Mouse (Mus musculus) hindbrain, embryonic 10.5 days (tissue): ENCODE measurements around the gene Cers1. TPM values are rescaled to one million over a fixed set of nuclear protein-coding genes. Genes with fewer than 3 reads are reported as not detected.

Source experiments
- DNase-seq: peaks from one replicate; pipeline ENCODE4 v3.0.0-alpha.2; 2017; ENCODE audit warnings: low spot score
- H3K27ac ChIP-seq: fragments of 300-500 bp; sonication (generic); 2 replicates; pipeline ENCODE4 v1.5.1; 2016; ENCODE audit warnings: mild to moderate bottlenecking, moderate library complexity
- H3K27me3 ChIP-seq: fragments of 300-500 bp; sonication (generic); 2 replicates; pipeline ENCODE4 v1.6.1; 2016; ENCODE audit warnings: mild to moderate bottlenecking; ENCODE audit not compliant: poor library complexity, insufficient read depth, severe bottlenecking
- H3K36me3 ChIP-seq: fragments of 300-500 bp; sonication (generic); 2 replicates; pipeline ENCODE4 v1.6.1; 2016; ENCODE audit warnings: mild to moderate bottlenecking, moderate library complexity
- H3K4me1 ChIP-seq: fragments of 300-500 bp; sonication (generic); replicated peaks from 2 replicates; pipeline ENCODE4 v1.6.1; 2016; ENCODE audit warnings: mild to moderate bottlenecking
- H3K4me3 ChIP-seq: fragments of 300-500 bp; sonication (generic); 2 replicates; pipeline ENCODE4 v1.5.1; 2016; ENCODE audit warnings: mild to moderate bottlenecking, moderate library complexity
- H3K9me3 ChIP-seq: fragments of 300-500 bp; sonication (generic); 2 replicates; pipeline ENCODE4 v1.6.1; 2016; ENCODE audit warnings: mild to moderate bottlenecking, moderate library complexity
- WGBS: fragments of 180-500 bp; shearing (Covaris S2); methylation state at CpG from one replicate; pipeline ENCODE4 v1.1.7; 2016; 5-methylcytosine and 5-hydroxymethylcytosine counted together
- polyA plus RNA-seq: library from polyadenylated mRNA; unstranded; fragments of >200 nt; fragmentation: Nextera tagmentation; extraction: Ambion mirVana; gene quantifications from 2 replicates; pipeline ENCODE4 v1.2.1, GENCODE M21; 2016

The Cers1 gene
- polyA plus RNA-seq, 1 experiment from 2014 or later, result 7.3 TPM

DNA sequence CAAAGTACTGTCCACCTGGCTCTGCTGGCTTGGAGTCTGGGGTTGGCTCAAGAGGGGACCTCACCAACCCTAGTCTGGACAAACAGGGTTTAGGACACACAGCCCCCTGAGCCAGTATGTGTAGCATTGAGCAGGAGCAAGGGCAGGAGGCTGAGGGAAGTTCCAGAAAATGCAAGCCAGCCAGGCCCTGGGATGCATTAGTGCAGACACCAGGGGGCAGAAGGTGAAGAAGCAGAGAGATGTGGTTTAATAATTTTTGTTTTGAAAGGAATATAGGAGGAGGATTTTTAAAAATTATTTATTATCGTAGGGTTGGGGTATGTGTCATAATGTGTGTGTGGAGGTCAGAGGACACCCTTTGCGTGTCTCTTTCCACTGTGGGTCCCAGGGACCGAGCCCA is 8.1 kb downstream of the Cers1 start:
- DNase-seq, result no peak
- peaks cover 19% of the 10 kb centered on the region; the same call in 1 of the 2 replicates for H3K27me3 ChIP-seq
- WGBS, result 92% methylated on average over 3 of the region's 3 CpGs
- 0 out of 2 replicates have a peak, but pooled peaks cover 3% of the 10 kb centered on the region for H3K9me3 ChIP-seq
- H3K4me1 ChIP-seq, result 0 out of 2 replicates have a peak, but pooled peaks cover 11% of the 10 kb centered on the region
- no peak overlapping the region for H3K27ac ChIP-seq
- H3K4me3 ChIP-seq, result no peak overlapping the region
- H3K36me3 ChIP-seq, result peaks cover 9% of the 10 kb centered on the region; the same call in 1 of the 2 replicates

DNA sequence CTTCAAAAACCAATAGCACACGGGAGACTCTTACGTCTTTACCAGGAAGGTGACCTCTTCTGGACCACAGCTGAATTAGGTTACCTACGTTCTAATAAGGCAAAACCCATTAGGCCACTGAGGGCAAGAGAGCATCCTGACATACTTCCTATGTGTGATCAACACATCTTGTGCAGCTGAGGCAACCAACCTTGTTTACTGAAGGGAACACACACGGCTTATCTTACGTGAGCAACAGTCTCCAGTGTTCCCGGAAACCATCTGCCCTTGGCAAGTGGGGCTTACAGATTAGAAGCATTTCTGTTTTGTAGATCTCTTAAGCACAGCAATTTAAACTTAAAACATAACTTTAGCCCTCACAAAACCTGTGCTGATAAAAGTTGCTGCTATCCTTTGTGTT is 11.9 kb downstream of the Cers1 start:
- no peak overlapping the region for H3K4me3 ChIP-seq
- H3K27ac ChIP-seq, result no peak overlapping the region
- H3K9me3 ChIP-seq, result 0 out of 2 replicates have a peak, but pooled peaks cover 3% of the 10 kb centered on the region
- WGBS, result 93% methylated on average over 6 of the region's 6 CpGs
- H3K4me1 ChIP-seq, result peaks cover 40% of the 10 kb centered on the region
- peaks cover 27% of the 10 kb centered on the region for H3K36me3 ChIP-seq
- peaks cover 39% of the 10 kb centered on the region for H3K27me3 ChIP-seq
- DNase-seq, result no peak

DNA sequence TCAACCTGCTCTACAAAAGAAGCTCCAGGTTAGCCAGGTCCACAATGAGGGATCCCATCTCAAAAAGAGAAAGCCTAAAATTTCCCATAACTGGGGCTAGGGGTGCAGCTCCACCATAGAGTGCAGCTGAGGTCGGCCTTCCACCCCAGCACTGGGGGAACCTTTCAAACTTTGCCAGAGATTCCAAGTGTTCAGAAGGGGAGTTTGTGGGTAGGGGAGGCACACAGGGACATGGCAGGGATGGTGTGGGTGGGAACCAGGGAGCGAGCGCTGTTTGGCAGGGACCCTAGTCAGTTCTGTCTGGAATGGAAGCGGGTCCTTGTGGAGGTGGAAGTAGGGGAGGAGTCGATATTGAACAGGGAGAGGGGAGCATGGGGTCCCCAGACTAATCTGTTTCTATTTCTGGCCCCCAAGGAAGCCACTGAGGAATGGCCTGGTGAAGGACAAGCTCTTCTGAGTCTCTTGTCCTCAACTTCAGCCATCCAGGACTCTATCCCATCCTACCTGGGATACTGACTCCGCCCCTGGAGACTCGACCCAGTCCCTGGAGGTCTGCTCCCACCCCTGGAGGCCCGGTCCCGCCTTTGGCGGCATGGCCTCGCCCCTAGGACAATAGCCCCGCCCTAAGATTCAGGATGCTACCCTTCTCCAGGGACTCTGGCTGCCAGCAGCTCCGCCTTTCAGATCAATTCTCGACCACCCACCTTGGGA is 13.7 kb downstream of the Cers1 start, which contains the start of gene Gdf1:
Gene Gdf1, plus strand, starts transcription at position 694 of the 711 bp plus-strand sequence.
- peaks cover 39% of the 10 kb centered on the region for H3K27me3 ChIP-seq
- H3K9me3 ChIP-seq, result 0 out of 2 replicates have a peak, but pooled peaks cover 3% of the 10 kb centered on the region
- peak within 1 kb of the TSS; percentile 40 for H3K4me3 ChIP-seq
- peak within 1 kb of the TSS; percentile 83 for H3K27ac ChIP-seq
- 19% methylated on average over 14 of the region's 14 CpGs for WGBS
- H3K4me1 ChIP-seq, result peaks cover 40% of the 10 kb centered on the region
- H3K36me3 ChIP-seq, result peaks cover 44% of the 10 kb centered on the region
- no peak for DNase-seq

DNA sequence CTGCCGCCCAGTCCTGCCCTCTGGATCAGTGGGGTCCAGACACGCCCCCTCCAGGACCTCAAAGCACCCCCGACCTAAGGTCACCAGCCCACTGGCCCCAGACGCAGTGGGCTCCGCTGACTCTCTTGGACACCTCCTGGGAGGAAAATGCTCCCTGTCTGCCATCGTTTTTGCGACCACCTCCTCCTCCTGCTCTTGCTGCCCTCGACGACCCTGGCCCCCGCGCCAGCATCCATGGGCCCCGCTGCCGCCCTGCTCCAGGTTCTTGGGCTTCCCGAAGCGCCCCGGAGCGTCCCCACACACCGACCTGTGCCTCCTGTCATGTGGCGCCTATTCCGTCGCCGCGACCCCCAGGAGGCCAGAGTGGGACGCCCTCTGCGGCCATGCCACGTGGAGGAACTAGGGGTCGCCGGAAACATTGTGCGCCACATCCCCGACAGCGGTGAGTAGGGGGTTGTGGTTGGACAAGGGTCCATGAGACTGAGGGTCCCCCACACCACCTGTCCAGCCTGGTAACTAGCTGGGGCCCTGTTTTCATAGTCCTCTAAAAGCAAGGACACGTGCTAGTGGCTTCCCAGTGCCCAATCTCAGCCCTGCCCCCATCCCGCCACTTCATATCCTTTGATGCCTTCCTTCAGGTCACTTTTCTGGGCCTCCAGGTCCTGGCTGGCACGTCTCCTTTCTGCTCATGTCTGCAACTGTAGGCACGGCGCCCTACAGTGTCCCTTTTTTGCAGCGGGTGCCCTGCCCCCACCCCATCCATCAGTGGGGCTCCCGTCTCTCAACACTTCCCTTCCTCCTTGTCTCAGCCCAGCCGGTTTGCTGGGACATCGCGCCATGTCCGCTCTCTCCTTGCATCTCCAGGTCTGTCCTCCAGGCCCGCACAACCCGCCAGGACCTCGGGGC is 14.5 kb downstream of the Cers1 start:
- 0 out of 2 replicates have a peak, but pooled peaks cover 3% of the 10 kb centered on the region for H3K9me3 ChIP-seq
- 3% methylated on average over 45 of the region's 45 CpGs for WGBS
- peak overlapping the region; percentile 40 for H3K4me3 ChIP-seq
- peaks cover 40% of the 10 kb centered on the region for H3K4me1 ChIP-seq
- H3K36me3 ChIP-seq, result peaks cover 52% of the 10 kb centered on the region
- peak overlapping the region; percentile 83 for H3K27ac ChIP-seq
- H3K27me3 ChIP-seq, result peaks cover 39% of the 10 kb centered on the region
- peak; percentile 53 for DNase-seq

DNA sequence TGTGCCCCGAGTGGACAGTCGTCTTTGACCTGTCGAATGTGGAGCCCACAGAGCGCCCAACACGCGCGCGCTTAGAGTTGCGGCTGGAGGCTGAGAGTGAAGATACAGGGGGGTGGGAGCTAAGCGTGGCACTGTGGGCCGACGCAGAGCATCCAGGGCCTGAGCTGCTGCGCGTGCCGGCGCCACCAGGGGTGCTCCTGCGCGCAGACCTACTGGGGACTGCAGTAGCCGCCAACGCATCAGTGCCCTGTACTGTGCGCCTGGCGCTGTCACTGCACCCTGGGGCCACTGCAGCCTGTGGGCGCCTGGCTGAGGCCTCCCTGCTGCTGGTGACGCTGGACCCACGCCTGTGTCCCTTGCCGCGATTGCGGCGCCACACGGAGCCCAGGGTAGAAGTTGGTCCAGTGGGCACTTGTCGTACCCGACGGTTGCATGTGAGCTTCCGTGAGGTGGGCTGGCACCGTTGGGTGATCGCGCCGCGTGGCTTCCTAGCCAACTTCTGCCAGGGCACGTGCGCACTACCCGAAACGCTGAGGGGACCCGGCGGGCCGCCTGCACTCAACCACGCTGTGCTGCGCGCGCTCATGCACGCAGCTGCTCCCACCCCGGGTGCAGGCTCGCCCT is 15.3 kb downstream of the Cers1 start:
- 27% methylated on average over 53 of the region's 53 CpGs for WGBS
- H3K27me3 ChIP-seq, result peaks cover 39% of the 10 kb centered on the region
- peak overlapping the region; percentile 83 for H3K27ac ChIP-seq
- peak overlapping the region; percentile 40 for H3K4me3 ChIP-seq
- peak; percentile 80 for DNase-seq
- H3K9me3 ChIP-seq, result 0 out of 2 replicates have a peak, but pooled peaks cover 3% of the 10 kb centered on the region
- H3K4me1 ChIP-seq, result peaks cover 40% of the 10 kb centered on the region
- H3K36me3 ChIP-seq, result peaks cover 60% of the 10 kb centered on the region

DNA sequence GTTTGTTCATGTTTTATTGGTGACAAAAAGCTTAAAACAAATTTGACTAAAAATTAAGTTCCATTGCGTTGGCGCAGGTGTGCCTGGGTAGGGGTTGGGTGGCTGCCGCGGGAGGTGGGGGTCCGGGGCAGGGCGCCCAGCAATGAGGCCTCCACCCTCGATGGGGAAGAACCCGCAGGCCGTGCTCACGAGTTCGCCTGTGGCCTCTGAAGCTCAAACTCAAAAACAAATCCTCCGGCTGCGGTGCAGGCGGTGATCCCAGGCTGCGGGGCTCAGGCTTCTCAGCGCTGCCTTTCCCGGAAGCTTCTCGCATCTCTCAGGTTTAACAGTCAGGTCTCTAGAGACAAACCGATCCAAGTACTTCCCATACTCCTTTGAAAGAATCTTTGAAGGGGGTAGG is 16.0 kb downstream of the Cers1 start:
- H3K4me1 ChIP-seq, result peaks cover 40% of the 10 kb centered on the region
- WGBS, result 65% methylated on average over 19 of the region's 19 CpGs
- DNase-seq, result no peak
- H3K27me3 ChIP-seq, result peaks cover 39% of the 10 kb centered on the region
- H3K36me3 ChIP-seq, result peaks cover 67% of the 10 kb centered on the region
- peak overlapping the region; percentile 54; the same call in 1 of the 2 replicates for H3K27ac ChIP-seq
- 0 out of 2 replicates have a peak, but pooled peaks cover 3% of the 10 kb centered on the region for H3K9me3 ChIP-seq
- H3K4me3 ChIP-seq, result peak overlapping the region; percentile 40; the same call in 1 of the 2 replicates

DNA sequence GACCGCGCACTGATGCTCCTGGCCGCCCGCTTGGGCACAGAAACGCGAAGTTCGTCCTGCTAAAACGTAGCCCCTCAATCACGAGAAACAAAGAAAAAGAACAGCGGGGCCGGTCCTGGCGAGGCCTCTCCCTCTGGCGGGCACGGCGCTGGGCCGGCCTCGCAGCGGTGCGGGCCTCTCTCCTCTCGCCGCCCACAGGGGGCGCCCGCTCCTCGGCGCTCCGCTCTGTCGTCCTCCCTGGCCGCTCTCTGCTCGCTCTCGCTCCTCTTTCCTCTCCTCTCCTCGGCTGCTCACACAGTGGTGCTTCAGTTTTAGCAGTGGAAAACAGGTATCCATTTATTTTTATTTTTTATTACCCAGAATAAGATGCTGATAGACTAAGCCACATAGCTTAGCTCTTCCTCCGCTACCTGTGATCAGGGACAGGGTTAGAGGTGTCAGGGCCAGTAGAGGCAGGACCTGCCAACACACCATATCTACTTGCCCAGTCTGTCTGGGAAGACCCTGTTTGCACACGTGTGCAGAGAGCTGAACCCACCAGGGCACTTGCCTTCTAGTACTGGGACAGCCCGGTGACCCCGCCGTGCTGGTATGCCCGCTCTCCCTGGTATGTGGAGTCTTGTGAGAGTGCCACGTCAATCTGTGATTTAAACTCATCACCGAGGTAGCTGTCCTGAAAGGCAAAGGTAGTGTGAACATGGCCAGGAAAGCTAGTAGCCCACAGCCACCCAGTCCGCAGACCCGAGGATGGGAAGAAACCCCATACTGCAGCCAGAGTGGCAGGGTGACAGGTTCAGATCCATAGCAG is 16.7 kb downstream of the Cers1 start:
- peak overlapping the region; percentile 22; the same call in 1 of the 2 replicates for H3K4me3 ChIP-seq
- peaks cover 72% of the 10 kb centered on the region for H3K36me3 ChIP-seq
- 0 out of 2 replicates have a peak, but pooled peaks cover 3% of the 10 kb centered on the region for H3K9me3 ChIP-seq
- peaks cover 40% of the 10 kb centered on the region for H3K4me1 ChIP-seq
- H3K27me3 ChIP-seq, result peaks cover 39% of the 10 kb centered on the region
- peak overlapping the region; percentile 67 for H3K27ac ChIP-seq
- 23% methylated on average over 41 of the region's 41 CpGs for WGBS
- DNase-seq, result peak; percentile 80

DNA sequence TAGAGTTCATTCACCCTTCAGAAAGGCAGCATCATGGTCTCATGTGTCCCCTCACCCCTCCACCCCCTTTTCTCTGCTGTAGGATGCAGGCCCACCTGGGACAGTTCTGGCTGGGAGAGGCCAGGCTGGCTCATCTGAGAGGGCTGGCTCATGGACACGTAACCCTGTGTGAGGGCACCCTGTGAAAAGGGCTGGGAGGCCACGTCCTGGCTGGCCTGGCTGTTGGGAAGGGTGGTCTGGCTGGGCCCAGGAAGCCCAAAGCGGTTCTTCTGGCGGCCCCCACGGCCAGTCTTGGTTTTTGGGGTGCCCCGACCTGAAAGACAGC is 17.3 kb downstream of the Cers1 start:
- H3K27me3 ChIP-seq, result peaks cover 37% of the 10 kb centered on the region
- H3K4me3 ChIP-seq, result no peak overlapping the region
- no peak for DNase-seq
- no peak overlapping the region for H3K27ac ChIP-seq
- peaks cover 40% of the 10 kb centered on the region for H3K4me1 ChIP-seq
- H3K36me3 ChIP-seq, result peaks cover 73% of the 10 kb centered on the region
- H3K9me3 ChIP-seq, result no peaks in the 10 kb centered on the region
- WGBS, result 94% methylated on average over 6 of the region's 6 CpGs

DNA sequence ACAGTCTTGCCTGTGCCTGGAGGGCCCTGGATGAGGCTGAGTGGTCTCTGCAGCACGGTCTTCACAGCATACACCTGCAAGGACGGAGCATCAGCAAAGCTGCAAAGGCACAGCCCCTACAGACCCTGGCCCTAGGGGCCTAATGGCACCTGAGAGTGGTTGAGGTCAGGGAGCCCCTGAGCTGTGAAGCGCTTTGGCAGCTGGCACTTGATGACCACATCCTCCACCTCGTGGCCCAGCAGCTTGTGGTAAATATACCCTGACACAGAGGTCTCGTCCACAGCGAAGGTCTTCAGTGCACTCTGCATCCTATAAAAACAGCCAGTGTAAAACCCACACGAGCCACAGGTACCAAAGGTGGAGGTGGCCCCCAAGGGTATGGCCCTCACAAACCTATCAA is 23.4 kb downstream of the Cers1 start:
- Histone ChIP-seq H3K4me1 (0 out of 2 replicates have a peak, but pooled peaks cover 2% of the 10 kb centered on the region), H3K27ac (no peak overlapping the region), H3K9me3 (no peaks in the 10 kb centered on the region), H3K36me3 (peaks cover 100% of the 10 kb centered on the region), H3K4me3 (no peak overlapping the region), H3K27me3 (no peaks in the 10 kb centered on the region)
- DNase-seq, result no peak
- WGBS, result 94% methylated on average over 7 of the region's 7 CpGs

DNA sequence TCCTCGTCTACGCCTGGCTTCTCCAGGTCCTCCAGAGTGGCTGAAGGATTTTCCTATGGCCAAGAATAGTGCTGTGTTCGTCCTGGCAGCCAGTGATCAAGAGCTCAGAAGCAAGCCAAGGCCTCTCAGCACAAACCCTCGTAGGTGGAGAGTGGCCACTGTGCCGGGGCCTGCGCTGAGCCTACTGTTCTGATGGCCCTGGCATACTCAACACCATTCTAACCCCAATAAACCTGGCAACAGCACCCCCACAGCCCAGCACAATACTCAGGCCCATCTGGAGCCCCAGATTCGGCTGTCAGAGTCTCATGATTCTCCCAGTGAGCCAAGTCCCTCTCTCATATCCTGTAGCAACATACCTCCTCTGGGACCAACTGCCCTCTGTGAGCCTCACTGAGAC is 25.1 kb downstream of the Cers1 start:
- Histone ChIP-seq H3K27ac (no peak overlapping the region), H3K36me3 (peaks cover 94% of the 10 kb centered on the region), H3K27me3 (no peaks in the 10 kb centered on the region), H3K9me3 (no peaks in the 10 kb centered on the region), H3K4me1 (0 out of 2 replicates have a peak, but pooled peaks cover 5% of the 10 kb centered on the region), H3K4me3 (no peak overlapping the region)
- no peak for DNase-seq
- WGBS, result 92% methylated on average over 7 of the region's 7 CpGs

DNA sequence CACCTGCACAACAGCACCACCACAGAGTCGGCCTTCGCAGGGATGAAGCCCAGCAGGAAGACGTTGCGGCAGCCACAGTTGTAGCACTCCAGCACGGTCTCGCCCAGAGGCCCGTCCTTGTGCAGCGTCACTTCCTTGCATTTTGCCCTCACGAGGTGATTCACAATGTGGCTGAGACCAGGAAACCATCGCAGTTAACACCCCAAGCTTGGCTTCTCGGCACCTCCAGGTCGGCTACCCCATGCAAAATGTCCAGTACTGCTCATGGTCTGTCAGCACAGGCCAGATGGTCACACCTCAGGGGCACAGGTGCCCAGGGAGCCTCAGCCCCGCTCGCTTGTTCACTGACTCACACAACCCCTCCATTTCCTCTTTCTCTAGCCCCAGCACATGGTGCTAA is 26.4 kb downstream of the Cers1 start:
- WGBS, result 95% methylated on average over 14 of the region's 14 CpGs
- Histone ChIP-seq H3K4me3 (no peak overlapping the region), H3K36me3 (peaks cover 92% of the 10 kb centered on the region), H3K4me1 (0 out of 2 replicates have a peak, but pooled peaks cover 5% of the 10 kb centered on the region), H3K27me3 (no peaks in the 10 kb centered on the region), H3K9me3 (no peaks in the 10 kb centered on the region), H3K27ac (no peak overlapping the region)
- DNase-seq, result no peak

DNA sequence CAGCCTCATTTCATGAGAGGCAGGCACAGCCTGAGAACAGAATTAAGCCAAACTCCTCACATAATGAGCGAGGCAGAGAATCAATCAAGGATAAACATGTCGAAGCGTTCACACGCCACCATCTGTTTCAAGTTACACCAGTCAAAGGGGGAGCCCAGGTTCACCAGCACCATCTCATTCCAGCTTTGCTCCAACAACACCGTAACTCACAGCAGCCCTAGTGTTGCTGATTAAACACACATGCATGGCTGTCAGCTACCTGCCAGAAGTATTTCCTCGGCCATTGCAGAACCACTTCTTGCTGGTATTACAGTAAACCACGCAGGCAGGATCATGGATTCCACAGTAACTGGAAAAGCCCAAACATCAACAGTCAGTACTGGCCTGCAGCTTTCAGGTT is 27.5 kb downstream of the Cers1 start:
- no peak overlapping the region for H3K4me3 ChIP-seq
- no peaks in the 10 kb centered on the region for H3K27me3 ChIP-seq
- H3K27ac ChIP-seq, result no peak overlapping the region
- DNase-seq, result no peak
- peaks cover 12% of the 10 kb centered on the region for H3K4me1 ChIP-seq
- no peaks in the 10 kb centered on the region for H3K9me3 ChIP-seq
- WGBS, result 77% methylated on average over 7 of the region's 7 CpGs
- peaks cover 91% of the 10 kb centered on the region for H3K36me3 ChIP-seq
